Mouse (Mus musculus) cortical plate, adult 2 months (tissue): ENCODE data around the gene Slc45a2.

Experiments
- CTCF ChIP-seq: fragments of 200-500 bp; IDR thresholded peaks from 2 replicates; pipeline ENCODE4 v1.5.1; 2011; ENCODE audit warnings: mild to moderate bottlenecking, control low read depth, low read length; ENCODE audit not compliant: insufficient read depth; ENCODE audit errors: extremely low read depth
- POLR2A ChIP-seq: fragments of 200-500 bp; IDR thresholded peaks from 2 replicates; pipeline ENCODE4 v1.6.1; 2011; ENCODE audit warnings: mild to moderate bottlenecking, low read length, control low read depth; ENCODE audit not compliant: insufficient read depth; ENCODE audit errors: extremely low read depth

GRCm38 (mm10) chr15:10952760-10953305, 47.7 kb upstream of the Slc45a2 start:
- TF ChIP-seq CTCF (no peak), POLR2A (no peak)
